Mouse (Mus musculus) hindbrain, postnatal 0 days (tissue): ENCODE data around the gene Phf7. TPM values are rescaled to one million over a fixed set of nuclear protein-coding genes. Genes with fewer than 3 reads are reported as not detected.
A peak's percentile ranks its signal among the peaks of the same experiment; 100 is the strongest.

Experiments
- ATAC-seq: fragments of 200-750 bp; cut with Nextera tagmentation; 2 replicates; pipeline ENCODE4 v1.8.0; 2017; ENCODE audit warnings: mild to moderate bottlenecking, moderate TSS enrichment, moderate library complexity
- DNase-seq: peaks from one replicate; pipeline ENCODE4 v3.0.0-alpha.2; 2015; ENCODE audit warnings: low spot score
- H3K27ac ChIP-seq: fragments of 300-500 bp; sonication (generic); 2 replicates; pipeline ENCODE4 v1.5.1; 2014; ENCODE audit warnings: mild to moderate bottlenecking
- H3K27me3 ChIP-seq: fragments of 300-500 bp; sonication (generic); 2 replicates; pipeline ENCODE4 v1.6.1; 2014; ENCODE audit warnings: low read length, mixed read lengths; ENCODE audit not compliant: insufficient read depth
- H3K36me3 ChIP-seq: fragments of 300-500 bp; sonication (generic); 2 replicates; pipeline ENCODE4 v1.6.1; 2014; ENCODE audit warnings: low read length, mixed read lengths; ENCODE audit not compliant: insufficient read depth
- H3K4me1 ChIP-seq: fragments of 300-500 bp; sonication (generic); 2 replicates; pipeline ENCODE4 v1.6.1; 2014; ENCODE audit warnings: antibody characterized with exemption, low read length, mixed read lengths; ENCODE audit not compliant: insufficient read depth
- H3K4me2 ChIP-seq: fragments of 300-500 bp; sonication (generic); 2 replicates; pipeline ENCODE4 v1.6.1; 2014; ENCODE audit warnings: low read depth, mild to moderate bottlenecking, low read length, moderate library complexity, mixed read lengths
- H3K4me3 ChIP-seq: fragments of 300-500 bp; sonication (generic); 2 replicates; pipeline ENCODE4 v1.5.1; 2014; ENCODE audit warnings: low read length
- H3K9ac ChIP-seq: fragments of 300-500 bp; sonication (generic); replicated peaks from 2 replicates; pipeline ENCODE4 v1.6.1; 2014; ENCODE audit warnings: mild to moderate bottlenecking, low read length, moderate library complexity, mixed read lengths
- H3K9me3 ChIP-seq: fragments of 300-500 bp; sonication (generic); 2 replicates; pipeline ENCODE4 v1.6.1; 2016; ENCODE audit warnings: low read length, mixed read lengths
- CTCF ChIP-seq: IDR thresholded peaks from 2 replicates; pipeline ENCODE4 v1.5.1; 2016; ENCODE audit warnings: antibody characterized with exemption, control low read depth, low read depth
- WGBS: fragments of 180-500 bp; shearing (Covaris S2); extraction: QIAGEN DNeasy Blood & Tissue Kit; methylation state at CpG from one replicate; pipeline ENCODE4 v1.1.7; 2014; 5-methylcytosine and 5-hydroxymethylcytosine counted together
- polyA plus RNA-seq: library from polyadenylated mRNA; unstranded; fragments of >200 nt; fragmentation: Nextera tagmentation; extraction: Ambion mirVana; gene quantifications from 2 replicates; pipeline ENCODE4 v1.2.1, GENCODE M21; 2015
- total RNA-seq: library from RNA; depleted of rRNA; stranded (reverse); fragments of >200 nt; gene quantifications from 2 replicates; pipeline ENCODE4 v1.2.3, GENCODE M21; 2014

The Phf7 gene
- total and polyA plus RNA-seq, 2 experiments from 2014 or later: 4.1 to 8.8 TPM

- Histone ChIP-seq H3K27ac (peak overlapping the region; percentile 97), H3K36me3 (peaks cover 22% of the 10 kb centered on the region), H3K4me2 (peak overlapping the region; percentile 87), H3K27me3 (no peaks in the 10 kb centered on the region), H3K4me1 (peaks cover 7% of the 10 kb centered on the region; the same call in 1 of the 2 replicates), H3K4me3 (peak overlapping the region; percentile 99), H3K9ac (peak overlapping the region; percentile 99), H3K9me3 (no peaks in the 10 kb centered on the region)
- peak; percentile 19 for ATAC-seq
- WGBS: 19% methylated on average over 38 of the region's 38 CpGs
- no peak for TF ChIP-seq CTCF
- DNase-seq: no peak
These were observed 664 bp downstream of the Phf7 start for GRCm38 (mm10) chr14:31250222-31251083.

DNA sequence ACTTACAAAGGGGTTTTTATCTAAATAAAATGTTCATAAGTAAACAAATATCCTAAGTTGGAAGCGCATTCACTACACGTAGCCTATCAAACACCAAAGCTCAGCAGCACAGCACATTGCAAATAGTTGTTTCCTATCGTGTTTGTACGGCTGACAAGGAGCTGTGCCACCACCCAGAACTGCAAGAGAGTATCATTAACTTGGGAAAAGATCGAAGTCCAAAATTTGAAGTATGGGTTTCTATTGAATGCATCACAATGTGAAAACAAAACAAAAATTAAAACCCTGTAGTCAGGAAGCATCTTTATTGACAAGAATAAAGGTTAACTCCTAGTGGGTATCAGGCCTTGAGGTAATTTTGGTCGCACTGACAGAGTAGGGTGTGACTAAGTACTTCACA, 2.7 kb downstream of the Phf7 start:
- Histone ChIP-seq H3K9ac (no peak overlapping the region), H3K27ac (no peak overlapping the region), H3K27me3 (no peaks in the 10 kb centered on the region), H3K36me3 (peaks cover 2% of the 10 kb centered on the region), H3K4me2 (no peak overlapping the region), H3K4me3 (no peak overlapping the region), H3K4me1 (peaks cover 7% of the 10 kb centered on the region; the same call in 1 of the 2 replicates), H3K9me3 (no peaks in the 10 kb centered on the region)
- no peak for ATAC-seq
- no peak for TF ChIP-seq CTCF
- 91% methylated on average over 6 of the region's 6 CpGs for WGBS
- DNase-seq: no peak

GRCm38 (mm10) chr14:31245946-31246345, 5.2 kb downstream of the Phf7 start:
- Histone ChIP-seq H3K4me2 (no peak overlapping the region), H3K27ac (no peak overlapping the region), H3K27me3 (no peaks in the 10 kb centered on the region), H3K36me3 (no peaks in the 10 kb centered on the region), H3K9me3 (no peaks in the 10 kb centered on the region), H3K4me1 (no peaks in the 10 kb centered on the region), H3K4me3 (no peak overlapping the region), H3K9ac (no peak overlapping the region)
- TF ChIP-seq CTCF: no peak
- no peak for DNase-seq
- WGBS: 73% methylated on average over 1 of the region's 1 CpGs
- no peak for ATAC-seq

DNA sequence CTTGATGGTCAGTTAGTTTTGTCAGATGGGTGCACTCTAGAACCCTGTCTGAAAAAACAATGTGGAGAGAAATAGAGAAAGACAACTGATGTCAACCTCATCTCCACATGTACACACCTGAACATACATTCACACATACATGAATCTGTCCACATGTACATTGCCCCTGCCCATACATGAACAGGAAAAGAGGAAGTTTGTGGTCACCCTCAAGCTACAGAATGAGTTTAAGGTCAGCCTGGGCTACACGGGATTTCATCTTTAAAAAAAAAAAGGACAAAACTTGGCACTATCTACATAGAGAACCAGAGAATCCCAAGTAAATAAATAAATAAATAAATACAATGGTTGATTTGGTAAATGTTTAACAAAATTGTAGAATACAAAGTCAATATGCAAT, 6.3 kb downstream of the Phf7 start:
- no peak for TF ChIP-seq CTCF
- H3K4me1 ChIP-seq: no peaks in the 10 kb centered on the region
- WGBS: 80% methylated on average over 1 of the region's 1 CpGs
- H3K27me3 ChIP-seq: no peaks in the 10 kb centered on the region
- no peak overlapping the region for H3K4me2 ChIP-seq
- no peak overlapping the region for H3K27ac ChIP-seq
- no peaks in the 10 kb centered on the region for H3K9me3 ChIP-seq
- no peak for DNase-seq
- ATAC-seq: no peak
- H3K36me3 ChIP-seq: no peaks in the 10 kb centered on the region
- no peak overlapping the region for H3K9ac ChIP-seq
- no peak overlapping the region for H3K4me3 ChIP-seq

GRCm38 (mm10) chr14:31240528-31240927, 10.6 kb downstream of the Phf7 start:
- no peaks in the 10 kb centered on the region for H3K27me3 ChIP-seq
- DNase-seq (no peak), ATAC-seq (no peak)
- H3K4me2 ChIP-seq: no peak overlapping the region
- no peaks in the 10 kb centered on the region for H3K36me3 ChIP-seq
- WGBS: 79% methylated on average over 3 of the region's 3 CpGs
- H3K9ac ChIP-seq: no peak overlapping the region
- H3K4me1 ChIP-seq: no peaks in the 10 kb centered on the region
- H3K9me3 ChIP-seq: no peaks in the 10 kb centered on the region
- H3K4me3 ChIP-seq: no peak overlapping the region
- no peak for TF ChIP-seq CTCF
- H3K27ac ChIP-seq: no peak overlapping the region

DNA sequence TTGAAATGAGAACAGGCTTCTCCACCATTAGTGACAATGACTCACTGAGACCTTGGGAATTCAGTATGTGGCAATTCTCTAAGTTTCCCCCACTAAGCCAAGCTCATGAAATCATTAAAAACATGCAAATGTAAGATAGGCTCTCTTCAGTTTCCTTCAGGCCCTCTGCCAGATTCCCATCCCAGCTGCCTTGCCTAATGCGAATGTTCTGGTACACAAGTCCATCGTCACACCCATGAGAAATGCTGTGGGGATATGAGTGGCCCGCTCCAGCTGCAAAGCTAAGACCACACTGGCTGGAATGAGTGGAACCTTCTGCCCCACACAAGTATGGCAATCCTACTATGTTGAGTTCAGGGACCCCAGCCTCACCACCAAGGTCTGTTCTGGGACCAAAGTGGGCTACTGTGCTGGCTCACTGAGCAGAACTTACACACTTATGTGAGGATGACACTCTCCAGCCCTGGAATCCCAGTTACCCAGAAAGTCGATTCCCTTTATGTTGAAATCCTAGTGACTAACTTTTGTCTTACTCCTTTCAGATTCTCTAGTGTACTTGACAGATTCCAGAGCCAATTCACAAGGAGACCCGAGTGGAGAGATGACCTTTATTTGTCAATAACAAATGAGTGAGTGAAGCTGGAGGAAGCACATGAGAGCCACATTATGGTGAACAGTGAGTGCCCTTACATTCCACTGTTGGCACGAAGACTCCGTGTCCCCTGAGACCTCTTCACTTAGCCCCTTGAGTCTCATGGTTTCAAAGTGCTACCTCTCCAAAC, 13.8 kb downstream of the Phf7 start:
- no peak for TF ChIP-seq CTCF
- no peak overlapping the region for H3K9ac ChIP-seq
- DNase-seq (no peak), ATAC-seq (no peak)
- no peak overlapping the region for H3K27ac ChIP-seq
- H3K9me3 ChIP-seq: no peaks in the 10 kb centered on the region
- H3K4me3 ChIP-seq: no peak overlapping the region
- no peaks in the 10 kb centered on the region for H3K4me1 ChIP-seq
- no peak overlapping the region for H3K4me2 ChIP-seq
- no peaks in the 10 kb centered on the region for H3K27me3 ChIP-seq
- 77% methylated on average over 7 of the region's 7 CpGs for WGBS
- H3K36me3 ChIP-seq: no peaks in the 10 kb centered on the region
